Mouse (Mus musculus) brown adipose tissue, adult 24 weeks (tissue): Measurements from ENCODE around the gene Adap2. TPM values are rescaled to one million over a fixed set of nuclear protein-coding genes. Genes with fewer than 3 reads are reported as not detected.
"Not testable (repeated sequence)": the region's sequence is repeated elsewhere in the genome, so short reads cannot be mapped to it uniquely, and the experiment has no call there.

Experiments
- H3K27ac ChIP-seq: fragments of 200-500 bp; replicated peaks from 2 replicates; pipeline ENCODE4 v1.5.1; 2012; ENCODE audit warnings: low read depth, mild to moderate bottlenecking, low read length
- H3K4me1 ChIP-seq: fragments of 200-500 bp; 2 replicates; pipeline ENCODE4 v1.6.1; 2012; ENCODE audit warnings: low read length, mixed read lengths; ENCODE audit not compliant: control insufficient read depth, insufficient read depth, insufficient read length
- H3K4me3 ChIP-seq: fragments of 200-500 bp; 2 replicates; pipeline ENCODE4 v1.5.1; 2012; ENCODE audit warnings: low read depth, mild to moderate bottlenecking, low read length, moderate library complexity; ENCODE audit not compliant: insufficient read depth
- polyA plus RNA-seq: library from polyadenylated mRNA; stranded (reverse); fragments of >200 nt; gene quantifications from 2 replicates; pipeline ENCODE4 v1.2.4, GENCODE M21; 2012; ENCODE audit not compliant: missing spikeins, insufficient read depth, insufficient read length

The Adap2 gene
- polyA plus RNA-seq: 2.9 and 5.8 TPM in 2 replicates

GRCm38 (mm10) chr11:80153857-80154495 lies at the start of gene Adap2:
Gene Adap2, plus strand, starts transcription at chr11:80154105.
- Histone ChIP-seq H3K4me3 (peak within 1 kb of the TSS; percentile 81), H3K27ac (peak within 1 kb of the TSS; percentile 88), H3K4me1 (no peaks in the 10 kb centered on the region)

GRCm38 (mm10) chr11:80104407-80104806 lies 49.5 kb upstream of the Adap2 start:
- H3K4me1 ChIP-seq: no peaks in the 10 kb centered on the region

GRCm38 (mm10) chr11:80116411-80116810 lies 37.5 kb upstream of the Adap2 start:
- H3K27ac ChIP-seq: no peak overlapping the region
- H3K4me1 ChIP-seq: no peaks in the 10 kb centered on the region
- no peak overlapping the region for H3K4me3 ChIP-seq

More at GRCm38 (mm10) chr11:80104407-80104806, 49.5 kb upstream of the Adap2 start:
- H3K4me3 ChIP-seq: no peak overlapping the region
- no peak overlapping the region for H3K27ac ChIP-seq

- no peaks in the 10 kb centered on the region for H3K4me1 ChIP-seq
- H3K27ac ChIP-seq: no peak overlapping the region
- no peak overlapping the region for H3K4me3 ChIP-seq
These were observed 21.9 kb upstream of the Adap2 start for GRCm38 (mm10) chr11:80132050-80132449.

GRCm38 (mm10) chr11:80134744-80135143 lies 19.2 kb upstream of the Adap2 start:
- H3K27ac ChIP-seq: no peak overlapping the region
- H3K4me1 ChIP-seq: no peaks in the 10 kb centered on the region
- H3K4me3 ChIP-seq: no peak overlapping the region

GRCm38 (mm10) chr11:80135954-80136683 lies 17.8 kb upstream of the Adap2 start:
- H3K4me1 ChIP-seq: no peaks in the 10 kb centered on the region
- no peak overlapping the region for H3K27ac ChIP-seq
- H3K4me3 ChIP-seq: no peak overlapping the region

GRCm38 (mm10) chr11:80136786-80137185 lies 17.1 kb upstream of the Adap2 start:
- Histone ChIP-seq H3K27ac (no peak overlapping the region), H3K4me3 (no peak overlapping the region), H3K4me1 (no peaks in the 10 kb centered on the region)

- H3K27ac ChIP-seq: no peak overlapping the region
- H3K4me1 ChIP-seq: no peaks in the 10 kb centered on the region
- no peak overlapping the region for H3K4me3 ChIP-seq
These were observed 16.1 kb upstream of the Adap2 start for GRCm38 (mm10) chr11:80137773-80138172.

- Histone ChIP-seq H3K4me3 (peak within 1 kb of the TSS; percentile 89), H3K4me1 (no peaks in the 10 kb centered on the region), H3K27ac (peak within 1 kb of the TSS; percentile 75)
These were observed 11.9 kb upstream of the Adap2 start, which contains the start of gene Tefm for GRCm38 (mm10) chr11:80141825-80142521. Gene Tefm, minus strand, starts transcription at chr11:80142175.

- Histone ChIP-seq H3K4me1 (peaks cover 2% of the 10 kb centered on the region; the same call in 1 of the 2 replicates), H3K4me3 (no peak overlapping the region), H3K27ac (no peak overlapping the region)
These were observed 11.0 kb upstream of the Adap2 start for GRCm38 (mm10) chr11:80142872-80143271.

GRCm38 (mm10) chr11:80145787-80146275 lies 8.1 kb upstream of the Adap2 start:
- Histone ChIP-seq H3K4me1 (peaks cover 2% of the 10 kb centered on the region), H3K27ac (peak overlapping the region; percentile 75), H3K4me3 (no peak overlapping the region)

GRCm38 (mm10) chr11:80147748-80148147 lies 6.2 kb upstream of the Adap2 start:
- 0 out of 2 replicates have a peak overlapping the region, but pooled peaks have one; percentile 28 for H3K27ac ChIP-seq
- H3K4me3 ChIP-seq: no peak overlapping the region
- H3K4me1 ChIP-seq: peaks cover 2% of the 10 kb centered on the region

GRCm38 (mm10) chr11:80148313-80148712 lies 5.6 kb upstream of the Adap2 start:
- Histone ChIP-seq H3K4me1 (peaks cover 2% of the 10 kb centered on the region), H3K27ac (no peak overlapping the region), H3K4me3 (no peak overlapping the region)

- not testable (repeated sequence) for H3K4me1 ChIP-seq, H3K4me3 ChIP-seq, H3K27ac ChIP-seq
These were observed 4.9 kb upstream of the Adap2 start for GRCm38 (mm10) chr11:80148974-80149373.

- peaks cover 2% of the 10 kb centered on the region for H3K4me1 ChIP-seq
- H3K4me3 ChIP-seq: no peak overlapping the region
- H3K27ac ChIP-seq: no peak overlapping the region
These were observed 4.4 kb upstream of the Adap2 start for GRCm38 (mm10) chr11:80149412-80150023.
